Mouse (Mus musculus) limb, embryonic 12.5 days (tissue): ENCODE measurements around the gene Csad. TPM values are rescaled to one million over a fixed set of nuclear protein-coding genes. Genes with fewer than 3 reads are reported as not detected.

Source experiments
- ATAC-seq: fragments of 200-750 bp; cut with Nextera tagmentation; 2 replicates; pipeline ENCODE4 v1.8.0; 2017; ENCODE audit warnings: low read depth, moderate TSS enrichment; ENCODE audit not compliant: insufficient number of reproducible peaks, insufficient read depth, low FRiP score, low TSS enrichment
- H3K27ac ChIP-seq: fragments of 300-500 bp; sonication (generic); 2 replicates; pipeline ENCODE4 v1.5.1; 2016; ENCODE audit warnings: mild to moderate bottlenecking, moderate library complexity
- H3K27me3 ChIP-seq: fragments of 300-500 bp; sonication (generic); 2 replicates; pipeline ENCODE4 v1.6.1; 2016; ENCODE audit warnings: mild to moderate bottlenecking, moderate library complexity
- H3K36me3 ChIP-seq: fragments of 300-500 bp; sonication (generic); 2 replicates; pipeline ENCODE4 v1.6.1; 2016; ENCODE audit warnings: mild to moderate bottlenecking, moderate library complexity
- H3K4me1 ChIP-seq: fragments of 300-500 bp; sonication (generic); replicated peaks from 2 replicates; pipeline ENCODE4 v1.6.1; 2016
- H3K4me2 ChIP-seq: fragments of 300-500 bp; sonication (generic); 2 replicates; pipeline ENCODE4 v1.6.1; 2016; ENCODE audit warnings: mild to moderate bottlenecking, moderate library complexity
- H3K4me3 ChIP-seq: fragments of 300-500 bp; sonication (generic); replicated peaks from 2 replicates; pipeline ENCODE4 v1.5.1; 2016; ENCODE audit warnings: mild to moderate bottlenecking
- H3K9ac ChIP-seq: fragments of 300-500 bp; sonication (generic); replicated peaks from 2 replicates; pipeline ENCODE4 v1.6.1; 2016; ENCODE audit warnings: mild to moderate bottlenecking, moderate library complexity
- H3K9me3 ChIP-seq: fragments of 300-500 bp; sonication (generic); 2 replicates; pipeline ENCODE4 v1.6.1; 2016; ENCODE audit warnings: mild to moderate bottlenecking, moderate library complexity
- WGBS: fragments of 180-500 bp; shearing (Covaris S2); methylation state at CpG from one replicate; pipeline ENCODE4 v1.1.7; 2016; 5-methylcytosine and 5-hydroxymethylcytosine counted together
- polyA plus RNA-seq: library from polyadenylated mRNA; unstranded; fragments of >200 nt; fragmentation: Nextera tagmentation; extraction: Ambion mirVana; gene quantifications from 2 replicates; pipeline ENCODE4 v1.2.1, GENCODE M21; 2016

Csad gene
- polyA plus RNA-seq, 1 experiment from 2014 or later, result 72.9 TPM

DNA sequence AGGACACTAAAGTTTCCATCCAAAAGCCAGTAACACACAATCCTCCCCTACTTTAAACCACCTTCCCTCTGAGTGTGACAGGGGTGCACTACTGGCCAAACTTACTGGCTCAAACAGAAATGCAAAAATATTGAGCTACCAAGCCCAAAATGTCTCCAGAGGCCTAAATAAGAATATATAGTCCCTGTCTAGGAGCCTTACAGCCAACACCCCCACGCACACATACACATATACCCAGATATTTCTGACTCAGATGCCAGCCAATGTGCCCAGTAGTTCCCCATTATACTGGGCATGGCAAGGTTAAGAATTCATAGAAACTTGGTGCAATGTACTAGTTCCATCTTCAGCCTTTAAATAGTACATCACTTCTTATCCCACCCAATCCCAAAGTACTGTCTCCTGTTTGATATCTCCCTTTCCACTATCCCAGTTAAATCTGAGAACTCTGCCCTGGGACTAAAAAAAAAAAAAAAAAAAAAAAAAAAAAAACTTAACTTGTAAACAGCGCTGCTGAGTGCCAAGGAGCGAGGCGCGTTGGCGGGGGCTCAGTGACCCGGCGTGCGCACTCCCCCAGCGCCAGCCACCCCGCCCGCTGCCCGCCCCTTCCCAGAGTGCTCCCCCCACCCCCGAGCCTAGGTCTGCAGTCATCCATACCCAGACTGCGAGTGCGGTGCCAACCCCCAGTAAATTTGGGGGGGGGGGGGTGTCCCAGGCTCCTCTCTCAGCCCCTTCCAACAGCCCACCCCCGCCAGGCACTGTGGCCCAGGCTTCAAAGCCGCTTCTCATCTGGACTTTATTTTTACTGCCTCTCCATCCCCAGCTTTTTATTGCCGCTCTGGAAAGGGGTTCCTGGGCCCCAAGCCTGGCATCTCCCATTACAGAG lies 40.0 kb upstream of the Csad start:
- Histone ChIP-seq H3K9me3 (no peaks in the 10 kb centered on the region), H3K4me3 (peak overlapping the region; percentile 67), H3K9ac (peak overlapping the region; percentile 82), H3K27ac (peak overlapping the region; percentile 100), H3K4me1 (peaks cover 61% of the 10 kb centered on the region), H3K4me2 (peak overlapping the region; percentile 97), H3K36me3 (peaks cover 25% of the 10 kb centered on the region), H3K27me3 (no peaks in the 10 kb centered on the region)
- 2% methylated on average over 19 of the region's 19 CpGs for WGBS
- no peak for ATAC-seq

DNA sequence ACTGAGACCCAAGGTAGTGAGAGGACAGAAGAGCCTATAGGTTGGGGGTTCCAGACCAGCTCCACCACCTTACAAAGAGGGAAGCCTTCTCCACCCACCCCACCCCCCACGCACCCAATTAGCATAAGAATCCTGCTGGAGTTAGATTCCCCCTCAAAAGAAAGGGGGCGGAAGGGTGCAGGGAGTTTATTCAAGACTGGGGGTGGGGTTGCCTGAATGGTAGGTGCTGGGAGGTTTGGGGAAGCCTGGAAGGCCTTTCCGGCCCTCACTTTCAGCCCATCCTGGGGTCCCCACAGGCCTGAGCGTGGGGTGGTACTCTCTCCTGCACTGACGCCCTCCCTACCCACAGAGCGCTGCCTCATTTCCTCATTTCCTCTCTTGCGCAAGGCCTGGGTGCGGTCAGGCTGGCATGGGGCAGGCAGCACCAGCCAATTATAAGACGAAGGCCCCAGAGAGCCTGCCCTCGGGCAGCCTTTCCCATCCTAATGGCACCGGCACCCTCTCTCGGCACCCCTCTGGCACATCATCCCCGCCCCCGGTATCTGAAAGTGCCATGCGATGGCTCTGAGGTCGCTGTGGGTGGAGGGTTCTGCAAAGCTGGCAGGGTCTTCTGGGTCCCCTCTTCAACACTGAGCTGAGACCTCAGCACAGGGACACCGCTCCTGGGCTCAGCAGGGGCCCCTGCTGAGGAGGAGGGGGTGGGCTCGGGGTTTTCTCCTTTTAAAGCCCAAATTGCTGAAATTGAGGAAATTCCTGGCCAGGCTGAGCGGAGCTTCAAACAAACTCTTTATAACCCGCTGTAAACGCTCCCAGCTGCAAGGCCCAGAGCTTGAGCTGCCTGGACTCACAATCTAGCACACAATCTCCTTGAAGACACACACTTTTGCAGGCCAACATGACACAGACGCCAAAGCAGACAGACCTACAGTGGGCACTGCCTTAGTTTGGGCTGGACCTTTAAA lies 39.0 kb upstream of the Csad start:
- Histone ChIP-seq H3K27ac (peak overlapping the region; percentile 100), H3K4me3 (peak overlapping the region; percentile 67), H3K4me1 (peaks cover 51% of the 10 kb centered on the region), H3K9me3 (no peaks in the 10 kb centered on the region), H3K4me2 (peak overlapping the region; percentile 97), H3K27me3 (no peaks in the 10 kb centered on the region), H3K9ac (peak overlapping the region; percentile 62), H3K36me3 (peaks cover 35% of the 10 kb centered on the region)
- 6% methylated on average over 22 of the region's 22 CpGs for WGBS
- ATAC-seq, result no peak

DNA sequence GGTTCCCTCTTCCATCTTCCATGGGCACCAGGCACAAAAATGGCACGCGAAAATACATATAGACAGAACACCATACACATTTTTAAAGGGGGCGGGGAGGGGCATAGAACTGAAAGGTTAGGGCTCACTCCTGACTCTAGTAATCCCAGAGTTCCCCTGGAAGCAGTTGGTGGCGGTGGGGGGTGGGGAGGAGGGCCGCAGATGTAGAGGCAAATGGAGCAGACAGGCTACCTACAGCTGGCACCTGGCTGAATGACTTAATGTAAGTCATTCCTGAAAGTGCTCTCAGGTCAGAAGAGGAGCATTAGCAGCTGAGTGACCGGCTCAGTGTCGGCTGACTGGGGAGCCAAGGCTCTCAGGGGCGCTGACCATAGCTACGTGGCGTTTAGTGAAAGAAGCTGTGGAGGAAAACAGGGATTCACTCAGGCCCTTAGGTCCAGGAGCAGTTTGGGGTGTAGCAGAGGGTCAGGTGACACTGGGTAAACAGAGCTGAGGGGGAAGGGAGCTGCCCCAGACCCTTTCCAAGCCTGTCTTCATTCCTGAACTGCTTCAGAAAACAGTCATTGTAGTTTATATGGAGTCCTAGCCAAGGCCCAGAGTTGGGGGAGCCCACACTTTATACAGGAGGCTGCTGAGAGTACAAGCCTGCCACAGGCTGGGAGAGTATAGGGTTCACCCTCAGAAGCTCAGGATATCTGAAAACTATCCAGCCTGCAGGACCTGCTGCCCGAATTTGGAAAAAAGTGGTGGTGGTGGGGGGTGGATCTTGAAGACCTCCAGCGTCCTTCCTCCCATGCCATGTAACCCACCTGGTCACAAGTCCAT lies 38.1 kb upstream of the Csad start:
- 25% methylated on average over 12 of the region's 12 CpGs for WGBS
- peaks cover 48% of the 10 kb centered on the region for H3K4me1 ChIP-seq
- H3K9me3 ChIP-seq, result no peaks in the 10 kb centered on the region
- peak overlapping the region; percentile 100 for H3K27ac ChIP-seq
- peaks cover 44% of the 10 kb centered on the region for H3K36me3 ChIP-seq
- no peak for ATAC-seq
- peak overlapping the region; percentile 67 for H3K4me3 ChIP-seq
- no peak overlapping the region; the same call in 1 of the 2 replicates for H3K9ac ChIP-seq
- peak overlapping the region; percentile 97 for H3K4me2 ChIP-seq
- H3K27me3 ChIP-seq, result no peaks in the 10 kb centered on the region

DNA sequence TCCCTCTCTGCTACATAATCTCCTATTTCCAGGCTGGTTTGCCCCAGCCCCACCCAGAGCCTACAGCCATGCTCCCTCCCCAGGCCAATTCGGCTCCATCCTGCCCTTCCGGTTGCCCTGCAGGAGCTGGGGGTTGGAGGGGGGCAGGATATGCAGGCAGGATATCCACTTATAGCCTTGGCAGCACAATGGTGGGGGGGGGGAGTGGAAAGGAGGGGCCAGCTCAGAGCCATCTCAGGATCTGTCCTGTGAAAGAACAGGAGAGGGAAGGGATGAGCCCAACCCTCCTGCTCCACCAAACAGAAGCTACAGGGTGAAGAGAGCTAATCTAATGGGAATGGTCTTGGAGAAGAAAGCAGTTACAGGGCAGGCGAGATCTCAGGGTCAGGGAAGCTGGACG lies 36.1 kb upstream of the Csad start:
- H3K9ac ChIP-seq, result no peak overlapping the region
- no peak overlapping the region for H3K27ac ChIP-seq

DNA sequence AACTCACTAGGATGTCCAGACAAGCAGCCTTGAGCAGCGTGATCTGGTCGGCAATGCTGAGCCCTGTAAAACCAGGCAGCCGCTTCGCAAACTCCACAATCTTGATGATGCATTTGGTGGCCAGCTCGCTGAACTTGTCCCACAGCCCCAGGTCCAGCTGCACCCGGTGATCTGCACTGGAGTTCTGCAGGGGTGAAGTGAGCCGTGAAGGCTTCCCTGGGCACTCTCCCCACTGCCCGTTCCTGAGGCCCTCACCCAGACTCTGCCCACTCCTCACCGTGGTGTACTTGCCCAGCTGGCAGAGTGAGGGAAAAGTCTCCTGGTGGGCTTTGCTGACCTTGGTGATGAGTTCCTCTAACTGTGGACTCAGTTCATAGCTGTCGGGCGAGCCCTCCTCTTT lies 35.3 kb upstream of the Csad start:
- 75% methylated on average over 11 of the region's 11 CpGs for WGBS
- no peaks in the 10 kb centered on the region for H3K9me3 ChIP-seq
- no peak overlapping the region for H3K4me2 ChIP-seq
- H3K36me3 ChIP-seq, result peaks cover 72% of the 10 kb centered on the region
- no peak for ATAC-seq
- H3K9ac ChIP-seq, result no peak overlapping the region
- H3K27ac ChIP-seq, result 0 out of 2 replicates have a peak overlapping the region, but pooled peaks have one; percentile 2
- H3K4me1 ChIP-seq, result peaks cover 46% of the 10 kb centered on the region
- H3K4me3 ChIP-seq, result no peak overlapping the region
- H3K27me3 ChIP-seq, result no peaks in the 10 kb centered on the region

More for the DNA sequence above, 36.1 kb upstream of the Csad start:
- WGBS, result 82% methylated on average over 4 of the region's 4 CpGs
- H3K27me3 ChIP-seq, result no peaks in the 10 kb centered on the region
- no peak overlapping the region for H3K4me3 ChIP-seq
- H3K4me1 ChIP-seq, result peaks cover 45% of the 10 kb centered on the region
- H3K9me3 ChIP-seq, result no peaks in the 10 kb centered on the region
- H3K4me2 ChIP-seq, result no peak overlapping the region
- peaks cover 64% of the 10 kb centered on the region for H3K36me3 ChIP-seq
- ATAC-seq, result no peak

DNA sequence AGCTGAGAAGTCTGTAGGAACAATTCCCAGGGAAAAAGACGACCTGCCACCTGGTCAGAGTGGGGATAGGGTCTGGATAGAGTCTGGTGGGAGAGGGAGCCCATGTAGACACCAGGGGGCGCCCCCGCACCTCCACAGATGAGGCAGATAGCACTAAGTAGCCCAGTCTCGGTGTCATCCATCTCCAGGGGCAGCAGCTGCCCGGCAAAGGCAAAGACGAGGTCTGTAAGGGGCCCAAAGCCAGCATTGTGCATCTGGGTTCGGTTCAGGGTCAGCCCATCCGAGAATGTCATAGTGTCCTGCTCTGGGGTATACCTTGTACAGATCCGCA lies 34.7 kb upstream of the Csad start:
- peak; percentile 33; the same call in 1 of the 2 replicates for ATAC-seq
- Histone ChIP-seq H3K9me3 (no peaks in the 10 kb centered on the region), H3K4me1 (peaks cover 46% of the 10 kb centered on the region), H3K9ac (no peak overlapping the region), H3K4me2 (no peak overlapping the region), H3K27ac (no peak overlapping the region), H3K36me3 (peaks cover 78% of the 10 kb centered on the region), H3K4me3 (no peak overlapping the region), H3K27me3 (no peaks in the 10 kb centered on the region)
- WGBS, result 13% methylated on average over 9 of the region's 9 CpGs

DNA sequence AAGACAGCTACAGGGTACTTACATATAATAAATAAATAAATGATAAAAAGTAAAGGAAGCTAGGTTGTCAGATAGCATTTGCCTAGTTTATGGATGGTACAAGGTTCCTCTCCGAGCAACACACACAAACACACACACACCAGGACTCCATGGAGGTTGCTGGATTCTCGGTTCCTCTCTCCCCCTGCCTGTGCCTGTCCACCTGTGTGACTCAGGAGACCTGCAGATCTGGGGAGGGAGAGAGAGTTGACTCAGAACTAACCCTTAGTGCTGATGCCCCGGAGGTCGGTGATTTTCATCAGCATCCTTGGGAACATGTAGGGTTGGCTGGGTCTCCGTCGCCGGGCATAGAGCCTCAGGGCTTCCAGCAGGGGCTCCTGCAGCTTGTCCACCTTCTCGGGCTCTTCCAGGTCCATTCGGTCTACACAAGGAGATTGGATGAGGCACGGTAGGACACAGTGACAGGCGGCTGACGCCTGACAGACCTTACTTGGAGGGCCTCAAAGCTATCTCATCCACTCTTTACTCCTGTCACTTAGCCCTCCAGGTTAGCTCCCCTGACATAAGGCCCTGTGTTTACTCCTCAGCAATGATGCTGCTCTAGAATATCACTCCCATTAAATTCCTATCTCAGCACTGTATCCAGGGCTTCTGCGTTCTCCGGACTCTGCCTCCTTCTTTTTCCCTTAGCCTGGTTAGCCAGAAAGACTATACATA lies 34.2 kb upstream of the Csad start:
- no peak overlapping the region for H3K4me3 ChIP-seq
- H3K27ac ChIP-seq, result no peak overlapping the region
- WGBS, result 90% methylated on average over 14 of the region's 14 CpGs
- no peaks in the 10 kb centered on the region for H3K27me3 ChIP-seq
- H3K4me2 ChIP-seq, result no peak overlapping the region
- peaks cover 83% of the 10 kb centered on the region for H3K36me3 ChIP-seq
- H3K9me3 ChIP-seq, result no peaks in the 10 kb centered on the region
- H3K4me1 ChIP-seq, result peaks cover 43% of the 10 kb centered on the region
- H3K9ac ChIP-seq, result no peak overlapping the region
- no peak for ATAC-seq

DNA sequence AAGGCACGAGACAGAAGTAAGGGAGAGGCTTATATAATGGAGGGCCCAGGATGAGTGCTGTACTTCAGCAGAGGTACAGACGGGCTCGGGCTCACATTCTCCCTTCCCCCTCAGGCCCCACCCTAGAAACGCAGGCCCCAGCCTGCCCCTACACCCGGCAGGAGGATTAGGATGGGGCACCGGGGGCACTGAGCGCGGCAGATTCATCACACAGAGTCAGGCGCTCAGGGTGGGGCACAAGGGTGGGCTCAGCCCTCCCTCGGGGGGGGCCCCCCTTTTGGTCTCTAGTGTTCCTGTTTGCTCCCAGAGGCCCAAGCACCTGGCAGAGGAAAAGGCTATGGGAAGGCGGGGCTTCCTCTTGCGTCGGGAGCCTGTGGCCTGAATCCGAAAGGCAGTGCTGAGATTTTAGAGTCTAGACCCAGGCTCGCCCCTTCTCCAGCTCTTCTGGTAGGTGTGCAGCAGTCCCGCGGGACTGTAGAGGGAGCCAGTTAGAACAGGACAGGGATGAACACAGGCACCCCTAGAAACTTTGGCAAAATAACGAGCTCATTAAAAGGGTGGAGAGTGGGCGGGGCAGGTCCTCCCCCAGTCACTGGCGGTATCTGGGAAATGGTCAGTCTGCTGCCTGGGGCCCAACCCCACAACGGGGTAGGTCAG lies 31.0 kb upstream of the Csad start:
- ATAC-seq, result no peak
- H3K4me1 ChIP-seq, result peaks cover 22% of the 10 kb centered on the region
- H3K4me2 ChIP-seq, result no peak overlapping the region
- H3K27me3 ChIP-seq, result no peaks in the 10 kb centered on the region
- peak overlapping the region; percentile 72 for H3K27ac ChIP-seq
- H3K9ac ChIP-seq, result peak overlapping the region; percentile 31; the same call in 1 of the 2 replicates
- peaks cover 70% of the 10 kb centered on the region for H3K36me3 ChIP-seq
- no peaks in the 10 kb centered on the region for H3K9me3 ChIP-seq
- WGBS, result 40% methylated on average over 21 of the region's 21 CpGs
- H3K4me3 ChIP-seq, result no peak overlapping the region

DNA sequence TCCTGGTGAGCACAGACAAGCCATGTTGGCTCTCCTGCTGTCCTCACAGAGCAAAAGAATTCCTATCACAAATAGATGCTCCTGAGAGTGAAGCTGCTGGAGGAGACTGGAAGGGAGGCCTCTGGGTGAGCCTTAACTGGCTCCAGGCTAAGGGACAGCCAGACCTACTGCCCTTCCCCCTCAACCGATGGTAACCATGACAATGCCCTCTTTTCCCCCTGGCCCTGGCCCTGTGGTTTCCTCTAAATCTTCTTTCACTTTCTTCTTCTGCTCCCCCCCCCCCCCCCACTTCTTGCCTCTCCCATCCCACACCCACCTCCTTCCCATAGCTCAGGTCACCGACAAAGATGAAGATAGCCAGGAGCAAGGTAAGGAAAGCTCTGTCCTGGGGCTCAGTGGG lies 29.4 kb upstream of the Csad start:
- no peak overlapping the region for H3K4me2 ChIP-seq
- H3K27me3 ChIP-seq, result no peaks in the 10 kb centered on the region
- H3K4me3 ChIP-seq, result no peak overlapping the region
- H3K9ac ChIP-seq, result no peak overlapping the region
- H3K36me3 ChIP-seq, result peaks cover 56% of the 10 kb centered on the region
- H3K27ac ChIP-seq, result peak overlapping the region; percentile 72; the same call in 1 of the 2 replicates
- H3K4me1 ChIP-seq, result peaks cover 22% of the 10 kb centered on the region
- WGBS, result 11% methylated on average over 2 of the region's 2 CpGs
- H3K9me3 ChIP-seq, result no peaks in the 10 kb centered on the region
- ATAC-seq, result no peak

DNA sequence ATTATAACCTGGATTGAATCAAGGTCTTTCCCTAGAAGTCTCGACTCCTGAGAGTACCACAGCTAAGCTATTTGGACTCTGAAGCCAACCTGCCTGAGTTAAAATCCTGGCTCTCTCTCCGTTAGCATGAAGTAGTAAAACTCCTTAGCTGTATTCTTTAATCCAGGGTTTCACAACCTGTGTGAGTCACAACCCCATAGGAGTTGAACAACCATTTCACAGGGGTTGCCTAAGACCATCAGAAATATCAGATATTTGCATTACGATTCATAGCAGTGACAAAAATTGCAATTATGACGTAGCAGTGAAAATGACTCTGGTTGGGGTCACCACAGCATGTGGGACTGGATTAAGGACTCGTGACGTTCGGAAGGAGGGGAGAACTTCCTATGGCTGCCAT lies 28.2 kb upstream of the Csad start:
- Histone ChIP-seq H3K9me3 (no peaks in the 10 kb centered on the region), H3K36me3 (peaks cover 45% of the 10 kb centered on the region), H3K4me3 (no peak overlapping the region), H3K9ac (no peak overlapping the region), H3K27me3 (no peaks in the 10 kb centered on the region), H3K27ac (no peak overlapping the region), H3K4me2 (no peak overlapping the region), H3K4me1 (peaks cover 22% of the 10 kb centered on the region)
- WGBS, result 63% methylated on average over 7 of the region's 7 CpGs
- no peak for ATAC-seq
